Mouse (Mus musculus): ENCODE measurements around the gene Gm14085. TPM values are rescaled to one million over a fixed set of nuclear protein-coding genes. Genes with fewer than 3 reads are reported as not detected.
"Not testable (repeated sequence)": the region's sequence is repeated elsewhere in the genome, so short reads cannot be mapped to it uniquely, and the experiment has no call there.

Gm14085 gene
- total RNA-seq (2021) (under 1 TPM in 1 of 2 experiments, not detected in 1; 0.07 TPM), polyA plus RNA-seq (2012; rRNA removed) (0.08 and 0.13 TPM in 2 replicates)
- long read RNA-seq = 0 reads

- DNase-seq = no peak
Observed at GRCm38 (mm10) chr2:122484641-122485040, at the start of gene Gm14085. TSS of gene Gm14085 (plus strand) at chr2:122484941.

GRCm38 (mm10) chr2:122438706-122439482 lies 45.8 kb upstream of the Gm14085 start:
- DNase-seq = not testable (repeated sequence)

GRCm38 (mm10) chr2:122440521-122440920 lies 44.2 kb upstream of the Gm14085 start:
- not testable (repeated sequence) for DNase-seq

- DNase-seq = no peak
Observed at GRCm38 (mm10) chr2:122441000-122441933, 43.5 kb upstream of the Gm14085 start.

GRCm38 (mm10) chr2:122450351-122450750 lies 34.4 kb upstream of the Gm14085 start:
- no peak for DNase-seq

GRCm38 (mm10) chr2:122452426-122452825 lies 32.3 kb upstream of the Gm14085 start:
- DNase-seq = no peak

GRCm38 (mm10) chr2:122466901-122467300 lies 17.8 kb upstream of the Gm14085 start:
- DNase-seq = no peak

- peak; percentile 97 for DNase-seq
Observed at GRCm38 (mm10) chr2:122467351-122468013, 17.3 kb upstream of the Gm14085 start.

- DNase-seq = no peak
Observed at GRCm38 (mm10) chr2:122469221-122469620, 15.5 kb upstream of the Gm14085 start.

- no peak for DNase-seq
Observed at GRCm38 (mm10) chr2:122476585-122476984, 8.2 kb upstream of the Gm14085 start.

GRCm38 (mm10) chr2:122483787-122484186 lies 954 bp upstream of the Gm14085 start:
- not testable (repeated sequence) for DNase-seq

- DNase-seq = not testable (repeated sequence)
Observed at GRCm38 (mm10) chr2:122485654-122486053, 913 bp downstream of the Gm14085 start.

GRCm38 (mm10) chr2:122486122-122486521 lies 1.4 kb downstream of the Gm14085 start:
- not testable (repeated sequence) for DNase-seq

GRCm38 (mm10) chr2:122486674-122487073 lies 1.9 kb downstream of the Gm14085 start:
- no peak for DNase-seq

- DNase-seq = not testable (repeated sequence)
Observed at GRCm38 (mm10) chr2:122529696-122530095, 45.0 kb downstream of the Gm14085 start.

GRCm38 (mm10) chr2:122531290-122531689 lies 46.5 kb downstream of the Gm14085 start:
- no peak for DNase-seq

GRCm38 (mm10) chr2:122531726-122532125 lies 47.0 kb downstream of the Gm14085 start:
- no peak for DNase-seq

GRCm38 (mm10) chr2:122532136-122532801 lies 47.5 kb downstream of the Gm14085 start:
- no peak for DNase-seq

- DNase-seq = no peak
Observed at GRCm38 (mm10) chr2:122532802-122533186, 48.1 kb downstream of the Gm14085 start.

GRCm38 (mm10) chr2:122533378-122533777 lies 48.6 kb downstream of the Gm14085 start:
- DNase-seq = peak; percentile 6

GRCm38 (mm10) chr2:122534671-122535070 lies 49.9 kb downstream of the Gm14085 start:
- no peak for DNase-seq

Measured in adrenal gland, adult 2 months (tissue).